Mouse (Mus musculus): Measurements from ENCODE around the gene Gm8947. TPM values are rescaled to one million over a fixed set of nuclear protein-coding genes. Genes with fewer than 3 reads are reported as not detected.

The Gm8947 gene
- total and polyA plus RNA-seq, 3 experiments, result 0.08 to 0.36 TPM; not detected in 1

- no peak for DNase-seq (ENCODE audit: extremely low read depth)
- Histone ChIP-seq H3K4me3 (replicated peaks in 1 of 3; ENCODE audit: low read depth in 2 of 3, low read length in 2 of 3, poor library complexity in 1 of 3) (no peak overlapping the region), H3K9me3 (replicated peaks; ENCODE audit: low read length) (no peaks in the 10 kb centered on the region), H3K27me3 (replicated peaks) (no peaks in the 10 kb centered on the region), H3K36me3 (replicated peaks in 1 of 2; ENCODE audit: control insufficient read depth in 1 of 2, insufficient read depth in 1 of 2, low read length in 1 of 2) (no peaks in the 10 kb centered on the region), H3K4me2 (ENCODE audit: insufficient read depth, low read depth, poor library complexity, severe bottlenecking) (no peak overlapping the region), H3K9ac (ENCODE audit: insufficient read depth, low read depth) (no peak overlapping the region), H3K4me1 (ENCODE audit: control insufficient read depth in 1 of 2, insufficient read depth in 2 of 2) (no peaks in the 10 kb centered on the region), H3K79me2 (replicated peaks; ENCODE audit: control insufficient read depth, extremely low read depth, insufficient read depth, poor library complexity, severe bottlenecking) (no peaks in the 10 kb centered on the region), H3K27ac (ENCODE audit: insufficient read depth, low read depth) (no peak overlapping the region)
- TF ChIP-seq EP300 (IDR thresholded peaks at IDR 0.05; ENCODE audit: low read length) (no peak), HCFC1 (IDR thresholded peaks at IDR 0.05; ENCODE audit: low read depth, low read length) (no peak), MAFK (IDR thresholded peaks at IDR 0.05; ENCODE audit: insufficient replicate concordance, low read length) (no peak), MYC (IDR thresholded peaks at IDR 0.05; ENCODE audit: low read depth, low read length) (no peak), RAD21 (IDR thresholded peaks at IDR 0.05; ENCODE audit: low read depth, low read length) (no peak), ZC3H11A (IDR thresholded peaks at IDR 0.05; ENCODE audit: low read depth, low read length) (no peak), USF2 (conservative IDR thresholded peaks at IDR 0.05; ENCODE audit: low read depth, low read length) (no peak), TCF12 (IDR thresholded peaks at IDR 0.05; ENCODE audit: low read depth, low read length) (no peak)
- in situ Hi-C loops (cut with MboI; ENCODE audit: low pct_ligation_motif_present, low pct_unique_long_range_greater_than_20kb, low sequenced_read_pairs), result no loop called here
- dilution Hi-C loops (cut with MboI; ENCODE audit: extremely low pct_ligation_motif_present, extremely low pct_unique_long_range_greater_than_20kb, low sequenced_read_pairs), result no loop called here
Measured at GRCm38 (mm10) chr1:151156777-151157632, 35.2 kb upstream of the Gm8947 start.

GRCm38 (mm10) chr1:151157963-151158856 is 34.0 kb upstream of the Gm8947 start:
- dilution Hi-C loops (cut with MboI; ENCODE audit: extremely low pct_ligation_motif_present, extremely low pct_unique_long_range_greater_than_20kb, low sequenced_read_pairs), result no loop called here
- no peak for DNase-seq (ENCODE audit: extremely low read depth)
- no peak overlapping the region for H3K4me3 ChIP-seq (replicated peaks in 1 of 3; ENCODE audit: low read depth in 2 of 3, low read length in 2 of 3, poor library complexity in 1 of 3)

More at GRCm38 (mm10) chr1:151157963-151158856, 34.0 kb upstream of the Gm8947 start:
- Histone ChIP-seq H3K9ac (ENCODE audit: insufficient read depth, low read depth) (no peak overlapping the region), H3K27me3 (replicated peaks) (no peaks in the 10 kb centered on the region), H3K36me3 (replicated peaks in 1 of 2; ENCODE audit: control insufficient read depth in 1 of 2, insufficient read depth in 1 of 2, low read length in 1 of 2) (no peaks in the 10 kb centered on the region), H3K27ac (ENCODE audit: insufficient read depth, low read depth) (no peak overlapping the region), H3K79me2 (replicated peaks; ENCODE audit: control insufficient read depth, extremely low read depth, insufficient read depth, poor library complexity, severe bottlenecking) (no peaks in the 10 kb centered on the region), H3K4me1 (ENCODE audit: control insufficient read depth in 1 of 2, insufficient read depth in 2 of 2) (no peaks in the 10 kb centered on the region), H3K4me2 (ENCODE audit: insufficient read depth, low read depth, poor library complexity, severe bottlenecking) (no peak overlapping the region), H3K9me3 (replicated peaks; ENCODE audit: low read length) (no peaks in the 10 kb centered on the region)
- TF ChIP-seq TCF12 (IDR thresholded peaks at IDR 0.05; ENCODE audit: low read depth, low read length) (no peak), USF1 (IDR thresholded peaks at IDR 0.05; ENCODE audit: low read depth, low read length) (no peak), TBP (conservative IDR thresholded peaks at IDR 0.05; ENCODE audit: low read depth, low read length) (no peak), MAZ (IDR thresholded peaks at IDR 0.05; ENCODE audit: low read depth, low read length) (no peak), ZNF384 (IDR thresholded peaks at IDR 0.05; ENCODE audit: low read depth, low read length) (no peak), NELFE (IDR thresholded peaks at IDR 0.05; ENCODE audit: low read depth, low read length) (no peak), RCOR1 (conservative IDR thresholded peaks at IDR 0.05; ENCODE audit: low read depth, low read length) (no peak), HCFC1 (IDR thresholded peaks at IDR 0.05; ENCODE audit: low read depth, low read length) (no peak), SMC3 (IDR thresholded peaks at IDR 0.05; ENCODE audit: low read depth, low read length) (no peak), MXI1 (IDR thresholded peaks at IDR 0.05; ENCODE audit: low read depth, low read length) (no peak)
- in situ Hi-C loops (cut with MboI; ENCODE audit: low pct_ligation_motif_present, low pct_unique_long_range_greater_than_20kb, low sequenced_read_pairs), result no loop called here
